Mouse (Mus musculus) ES-CJ7 (cell line): Measurements from ENCODE around the gene Gmds.

Source experiments
- DNase-seq: peaks from one replicate; pipeline ENCODE4 v3.0.0; 2011; ENCODE audit warnings: low read depth, low spot score

The Gmds gene

GRCm38 (mm10) chr13:31878805-31879477 lies 459.6 kb downstream of the Gmds start:
- DNase-seq = no peak

- DNase-seq = no peak
Measured at GRCm38 (mm10) chr13:31877061-31877460, 461.5 kb downstream of the Gmds start.

- no peak for DNase-seq
Measured at GRCm38 (mm10) chr13:31874427-31874826, 464.1 kb downstream of the Gmds start.

GRCm38 (mm10) chr13:31873269-31873668 lies 465.3 kb downstream of the Gmds start:
- no peak for DNase-seq

GRCm38 (mm10) chr13:31864786-31865185 lies 473.8 kb downstream of the Gmds start:
- no peak for DNase-seq

GRCm38 (mm10) chr13:31863461-31863860 lies 475.1 kb downstream of the Gmds start:
- DNase-seq = no peak

GRCm38 (mm10) chr13:31860200-31860599 lies 478.3 kb downstream of the Gmds start:
- no peak for DNase-seq

- DNase-seq = no peak
Measured at GRCm38 (mm10) chr13:31854000-31854399, 484.5 kb downstream of the Gmds start.

GRCm38 (mm10) chr13:31853564-31853963 lies 485.0 kb downstream of the Gmds start:
- DNase-seq = no peak

GRCm38 (mm10) chr13:31849258-31849971 lies 489.1 kb downstream of the Gmds start:
- DNase-seq = no peak

- DNase-seq = no peak
Measured at GRCm38 (mm10) chr13:31835802-31836201, 502.7 kb downstream of the Gmds start.

- DNase-seq = no peak
Measured at GRCm38 (mm10) chr13:31830332-31830731, 508.2 kb downstream of the Gmds start.

GRCm38 (mm10) chr13:31828446-31828845 lies 510.1 kb downstream of the Gmds start:
- no peak for DNase-seq

- DNase-seq = no peak
Measured at GRCm38 (mm10) chr13:31827820-31828332, 510.7 kb downstream of the Gmds start.

GRCm38 (mm10) chr13:31827160-31827559 lies 511.4 kb downstream of the Gmds start:
- no peak for DNase-seq

GRCm38 (mm10) chr13:31825180-31825579 lies 513.4 kb downstream of the Gmds start:
- no peak for DNase-seq

GRCm38 (mm10) chr13:31823316-31823715 lies 515.2 kb downstream of the Gmds start:
- DNase-seq = no peak

GRCm38 (mm10) chr13:31821050-31821449 lies 517.5 kb downstream of the Gmds start:
- no peak for DNase-seq

GRCm38 (mm10) chr13:31820587-31821017 lies 517.9 kb downstream of the Gmds start:
- peak; percentile 14 for DNase-seq

- DNase-seq = no peak
Measured at GRCm38 (mm10) chr13:31819664-31820405, 518.7 kb downstream of the Gmds start.

- no peak for DNase-seq
Measured at GRCm38 (mm10) chr13:31818337-31818736, 520.2 kb downstream of the Gmds start.

- DNase-seq = no peak
Measured at GRCm38 (mm10) chr13:31815383-31816003, 523.0 kb downstream of the Gmds start.
